Mouse (Mus musculus) liver, postnatal 0 days (tissue): ENCODE data around the gene Gm15319. TPM values are rescaled to one million over a fixed set of nuclear protein-coding genes. Genes with fewer than 3 reads are reported as not detected.
"Not testable (repeated sequence)": the region's sequence is repeated elsewhere in the genome, so short reads cannot be mapped to it uniquely, and the experiment has no call there.

Experiments
- ATAC-seq: fragments of 200-750 bp; cut with Nextera tagmentation; 2 replicates; pipeline ENCODE4 v1.8.0; 2017; ENCODE audit warnings: mild to moderate bottlenecking, moderate library complexity
- DNase-seq: peaks from one replicate; pipeline ENCODE4 v3.0.0-alpha.2; 2016
- H3K27ac ChIP-seq: fragments of 300-500 bp; sonication (generic); 2 replicates; pipeline ENCODE4 v1.5.1; 2014; ENCODE audit warnings: antibody characterized with exemption, moderate library complexity, mild to moderate bottlenecking, low read depth
- H3K27me3 ChIP-seq: fragments of 300-500 bp; sonication (generic); 2 replicates; pipeline ENCODE4 v1.6.1; 2014; ENCODE audit warnings: low read length, control low read depth, mixed read lengths; ENCODE audit not compliant: insufficient read depth
- H3K36me3 ChIP-seq: fragments of 300-500 bp; sonication (generic); replicated peaks from 2 replicates; pipeline ENCODE4 v1.6.1; 2014; ENCODE audit warnings: mild to moderate bottlenecking, control low read depth, low read length, moderate library complexity, mixed read lengths; ENCODE audit not compliant: insufficient read depth
- H3K4me1 ChIP-seq: fragments of 300-500 bp; sonication (generic); 2 replicates; pipeline ENCODE4 v1.6.1; 2014; ENCODE audit warnings: antibody characterized with exemption, mild to moderate bottlenecking, control low read depth; ENCODE audit not compliant: insufficient read depth
- H3K4me2 ChIP-seq: fragments of 300-500 bp; sonication (generic); 2 replicates; pipeline ENCODE4 v1.6.1; 2014; ENCODE audit warnings: low read depth, mild to moderate bottlenecking, low read length, moderate library complexity, mixed read lengths
- H3K4me3 ChIP-seq: fragments of 300-500 bp; sonication (generic); 2 replicates; pipeline ENCODE4 v1.5.1; 2014; ENCODE audit warnings: low read depth, low read length
- H3K9ac ChIP-seq: fragments of 300-500 bp; sonication (generic); replicated peaks from 2 replicates; pipeline ENCODE4 v1.6.1; 2014; ENCODE audit warnings: mild to moderate bottlenecking, moderate library complexity
- H3K9me3 ChIP-seq: fragments of 300-500 bp; sonication (generic); 2 replicates; pipeline ENCODE4 v1.6.1; 2016; ENCODE audit warnings: mild to moderate bottlenecking, control low read depth, low read length, mixed read lengths
- CTCF ChIP-seq: sonication (generic); IDR thresholded peaks from 2 replicates; pipeline ENCODE4 v1.5.1; 2016; ENCODE audit warnings: antibody characterized with exemption, low read depth
- WGBS: fragments of 180-500 bp; shearing (Covaris S2); extraction: QIAGEN DNeasy Blood & Tissue Kit; methylation state at CpG from one replicate; pipeline ENCODE4 v1.1.7; 2014; ENCODE audit not compliant: insufficient replicate concordance; 5-methylcytosine and 5-hydroxymethylcytosine counted together
- polyA plus RNA-seq: library from polyadenylated mRNA; unstranded; fragments of >200 nt; fragmentation: Nextera tagmentation; extraction: Ambion mirVana; gene quantifications from 2 replicates; pipeline ENCODE4 v1.2.1, GENCODE M21; 2015

Gm15319 gene
- polyA plus RNA-seq, 1 experiment from 2014 or later = not detected

GRCm38 (mm10) chr8:20302759-20303158 lies 60.3 kb downstream of the Gm15319 start:
- H3K36me3 ChIP-seq, ATAC-seq, H3K9ac ChIP-seq, H3K4me2 ChIP-seq, H3K4me1 ChIP-seq, H3K4me3 ChIP-seq, DNase-seq, H3K27me3 ChIP-seq, H3K27ac ChIP-seq, H3K9me3 ChIP-seq: not testable (repeated sequence)
- WGBS = 87% methylated on average over 5 of the region's 6 CpGs

GRCm38 (mm10) chr8:20300042-20300441 lies 63.0 kb downstream of the Gm15319 start:
- not testable (repeated sequence) for H3K27ac ChIP-seq, H3K27me3 ChIP-seq, H3K36me3 ChIP-seq, H3K4me1 ChIP-seq, H3K9me3 ChIP-seq, H3K9ac ChIP-seq, DNase-seq, H3K4me2 ChIP-seq, ATAC-seq, H3K4me3 ChIP-seq
- 66% methylated on average over 4 of the region's 4 CpGs for WGBS

GRCm38 (mm10) chr8:20297939-20298505 lies 65.0 kb downstream of the Gm15319 start:
- not testable (repeated sequence) for DNase-seq, H3K4me2 ChIP-seq, H3K27me3 ChIP-seq, ATAC-seq, H3K27ac ChIP-seq, H3K9me3 ChIP-seq, H3K36me3 ChIP-seq, H3K4me1 ChIP-seq, H3K4me3 ChIP-seq, H3K9ac ChIP-seq
- WGBS = 79% methylated on average over 11 of the region's 13 CpGs

- ATAC-seq (peak; percentile 100), DNase-seq (peak; percentile 85)
- H3K4me3 ChIP-seq = peak overlapping the region; percentile 78
- H3K4me2 ChIP-seq = peak overlapping the region; percentile 69
- not testable (repeated sequence) for H3K4me1 ChIP-seq, H3K36me3 ChIP-seq, H3K27me3 ChIP-seq, H3K9me3 ChIP-seq
- peak; percentile 74 for TF ChIP-seq CTCF
- H3K27ac ChIP-seq = peak overlapping the region; percentile 71
- peak overlapping the region; percentile 86 for H3K9ac ChIP-seq
- WGBS = 9% methylated on average over 58 of the region's 73 CpGs
Measured at GRCm38 (mm10) chr8:20296803-20297702, 66.0 kb downstream of the Gm15319 start.

- not testable (repeated sequence) for H3K27ac ChIP-seq, H3K9me3 ChIP-seq, H3K4me1 ChIP-seq, H3K9ac ChIP-seq, ATAC-seq, H3K27me3 ChIP-seq, DNase-seq, H3K4me2 ChIP-seq, H3K4me3 ChIP-seq, H3K36me3 ChIP-seq
- WGBS = 79% methylated on average over 2 of the region's 4 CpGs
Measured at GRCm38 (mm10) chr8:20295881-20296280, 67.1 kb downstream of the Gm15319 start.

GRCm38 (mm10) chr8:20294826-20295225 lies 68.2 kb downstream of the Gm15319 start:
- not testable (repeated sequence) for ATAC-seq
- 78% methylated on average over 3 of the region's 4 CpGs for WGBS

GRCm38 (mm10) chr8:20293966-20294365 lies 69.0 kb downstream of the Gm15319 start:
- ATAC-seq, H3K9me3 ChIP-seq, H3K36me3 ChIP-seq, H3K4me2 ChIP-seq, DNase-seq, H3K4me3 ChIP-seq, H3K27me3 ChIP-seq, H3K9ac ChIP-seq, H3K27ac ChIP-seq, H3K4me1 ChIP-seq: not testable (repeated sequence)

More at GRCm38 (mm10) chr8:20294826-20295225, 68.2 kb downstream of the Gm15319 start:
- not testable (repeated sequence) for H3K4me1 ChIP-seq, H3K4me3 ChIP-seq, DNase-seq, H3K27me3 ChIP-seq, H3K27ac ChIP-seq, H3K4me2 ChIP-seq, H3K36me3 ChIP-seq, H3K9me3 ChIP-seq, H3K9ac ChIP-seq

GRCm38 (mm10) chr8:20290015-20290414 lies 73.0 kb downstream of the Gm15319 start:
- H3K4me3 ChIP-seq, ATAC-seq, H3K27ac ChIP-seq, H3K4me2 ChIP-seq, H3K27me3 ChIP-seq, H3K9ac ChIP-seq, DNase-seq, H3K9me3 ChIP-seq, H3K36me3 ChIP-seq, H3K4me1 ChIP-seq: not testable (repeated sequence)
- 78% methylated on average over 4 of the region's 8 CpGs for WGBS

- not testable (repeated sequence) for DNase-seq, H3K36me3 ChIP-seq, H3K9ac ChIP-seq, H3K4me2 ChIP-seq, H3K27ac ChIP-seq, H3K27me3 ChIP-seq, H3K9me3 ChIP-seq, ATAC-seq, H3K4me3 ChIP-seq, H3K4me1 ChIP-seq
- 67% methylated on average over 1 of the region's 3 CpGs for WGBS
Measured at GRCm38 (mm10) chr8:20288878-20289277, 74.1 kb downstream of the Gm15319 start.
